Mouse (Mus musculus): ENCODE results near the gene Dhdh.
A peak's percentile ranks its signal among the peaks of the same experiment; 100 is the strongest.
"Not testable (repeated sequence)": the region's sequence is repeated elsewhere in the genome, so short reads cannot be mapped to it uniquely, and the experiment has no call there.

Dhdh gene

GRCm38 (mm10) chr7:45509912-45510787 lies 21.5 kb upstream of the Dhdh start, which contains the start of gene Nucb1:
Gene Nucb1 (minus strand): TSS chr7:45510406.
- peak; percentile 81 for DNase-seq

GRCm38 (mm10) chr7:45509181-45509882 lies 20.7 kb upstream of the Dhdh start:
- no peak for DNase-seq

GRCm38 (mm10) chr7:45508561-45508960 lies 20.0 kb upstream of the Dhdh start:
- no peak for DNase-seq

- no peak for DNase-seq
Measured at GRCm38 (mm10) chr7:45507583-45507982, 19.0 kb upstream of the Dhdh start.

- no peak for DNase-seq
Measured at GRCm38 (mm10) chr7:45498427-45498826, 9.8 kb upstream of the Dhdh start.

GRCm38 (mm10) chr7:45494548-45494947 lies 5.9 kb upstream of the Dhdh start:
- DNase-seq: no peak

GRCm38 (mm10) chr7:45492951-45493350 lies 4.3 kb upstream of the Dhdh start:
- DNase-seq: no peak

- DNase-seq: no peak
Measured at GRCm38 (mm10) chr7:45492225-45492844, 3.7 kb upstream of the Dhdh start.

- DNase-seq: no peak
Measured at GRCm38 (mm10) chr7:45491264-45491663, 2.7 kb upstream of the Dhdh start.

- DNase-seq: no peak
Measured at GRCm38 (mm10) chr7:45490822-45491221, 2.2 kb upstream of the Dhdh start.

- DNase-seq: no peak
Measured at GRCm38 (mm10) chr7:45489578-45489977, 973 bp upstream of the Dhdh start.

GRCm38 (mm10) chr7:45487861-45488292 lies 728 bp downstream of the Dhdh start:
- no peak for DNase-seq

- no peak for DNase-seq
Measured at GRCm38 (mm10) chr7:45486761-45487415, 1.7 kb downstream of the Dhdh start, which contains the start of gene Gm45808. Gene Gm45808 (minus strand): TSS chr7:45486811.

- DNase-seq: no peak
Measured at GRCm38 (mm10) chr7:45486158-45486557, 2.4 kb downstream of the Dhdh start.

GRCm38 (mm10) chr7:45484985-45485384 lies 3.6 kb downstream of the Dhdh start:
- DNase-seq: not testable (repeated sequence)

GRCm38 (mm10) chr7:45482166-45482565 lies 6.4 kb downstream of the Dhdh start:
- DNase-seq: no peak

GRCm38 (mm10) chr7:45481374-45481927 lies 7.2 kb downstream of the Dhdh start, which contains the start of gene Tulp2:
Gene Tulp2 (plus strand): TSS chr7:45481877.
- peak; percentile 56 for DNase-seq

- not testable (repeated sequence) for DNase-seq
Measured at GRCm38 (mm10) chr7:45480310-45480709, 8.3 kb downstream of the Dhdh start.

- DNase-seq: no peak
Measured at GRCm38 (mm10) chr7:45478774-45479173, 9.8 kb downstream of the Dhdh start.

- DNase-seq: peak; percentile 48
Measured at GRCm38 (mm10) chr7:45477003-45477402, 11.6 kb downstream of the Dhdh start.

- DNase-seq: no peak
Measured at GRCm38 (mm10) chr7:45476453-45476852, 12.2 kb downstream of the Dhdh start.

- no peak for DNase-seq
Measured at GRCm38 (mm10) chr7:45475291-45475969, 13.2 kb downstream of the Dhdh start.

Measured in right cerebral cortex, postnatal 4 days (tissue).